Mouse (Mus musculus): ENCODE measurements around the gene Tmem128.

GRCm38 (mm10) chr5:38241473-38241834, 18.5 kb upstream of the Tmem128 start:
- TF ChIP-seq GATA1 (IDR thresholded peaks at IDR 0.05; ENCODE audit: borderline replicate concordance, low read length) (no peak), FLI1 (IDR thresholded peaks at IDR 0.05; ENCODE audit: low read length) (no peak)

All from megakaryocyte, embryonic 14.5 days (primary cell).